Mouse (Mus musculus) cerebral cortex, adult 2 months (tissue): ENCODE data around the gene Trhr2.

Source experiments
- WGBS: fragments of 180-500 bp; shearing (Covaris S2); methylation state at CpG from one replicate; pipeline ENCODE4 v1.1.7; 2018; 5-methylcytosine and 5-hydroxymethylcytosine counted together

The Trhr2 gene

GRCm38 (mm10) chr8:122330446-122331133 is 30.0 kb downstream of the Trhr2 start:
- 72% methylated on average over 12 of the region's 12 CpGs for WGBS

- 85% methylated on average over 22 of the region's 22 CpGs for WGBS
Measured at GRCm38 (mm10) chr8:122329553-122330239, 30.9 kb downstream of the Trhr2 start.

GRCm38 (mm10) chr8:122329072-122329471 is 31.5 kb downstream of the Trhr2 start:
- 82% methylated on average over 8 of the region's 8 CpGs for WGBS

- 83% methylated on average over 14 of the region's 14 CpGs for WGBS
Measured at GRCm38 (mm10) chr8:122326114-122326542, 34.4 kb downstream of the Trhr2 start.

GRCm38 (mm10) chr8:122325196-122325595 is 35.4 kb downstream of the Trhr2 start:
- WGBS: 69% methylated on average over 2 of the region's 2 CpGs

GRCm38 (mm10) chr8:122323951-122324402 is 36.6 kb downstream of the Trhr2 start:
- WGBS: 17% methylated on average over 13 of the region's 13 CpGs

DNA sequence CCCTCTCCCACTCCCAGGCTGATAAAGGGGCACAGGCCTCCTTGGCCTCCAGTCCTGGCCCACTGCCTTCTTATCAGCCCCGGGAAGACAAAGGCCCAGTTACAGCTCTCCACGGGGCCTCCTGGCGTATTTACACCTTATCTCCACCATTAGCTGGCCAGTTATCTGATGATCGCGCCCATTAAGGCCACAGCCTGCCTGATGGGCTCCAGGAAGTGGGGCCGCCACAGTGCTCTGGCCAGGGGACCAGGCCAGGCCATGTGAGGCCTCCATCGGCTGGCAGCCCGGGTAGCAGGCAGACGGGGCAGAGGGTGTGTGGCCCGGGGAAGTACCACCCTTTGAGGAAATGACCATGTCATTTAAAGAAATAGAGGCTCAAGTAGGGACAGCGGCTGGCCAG is 37.8 kb downstream of the Trhr2 start:
- WGBS: 66% methylated on average over 11 of the region's 11 CpGs

GRCm38 (mm10) chr8:122322126-122322525 is 38.4 kb downstream of the Trhr2 start:
- 95% methylated on average over 7 of the region's 7 CpGs for WGBS

DNA sequence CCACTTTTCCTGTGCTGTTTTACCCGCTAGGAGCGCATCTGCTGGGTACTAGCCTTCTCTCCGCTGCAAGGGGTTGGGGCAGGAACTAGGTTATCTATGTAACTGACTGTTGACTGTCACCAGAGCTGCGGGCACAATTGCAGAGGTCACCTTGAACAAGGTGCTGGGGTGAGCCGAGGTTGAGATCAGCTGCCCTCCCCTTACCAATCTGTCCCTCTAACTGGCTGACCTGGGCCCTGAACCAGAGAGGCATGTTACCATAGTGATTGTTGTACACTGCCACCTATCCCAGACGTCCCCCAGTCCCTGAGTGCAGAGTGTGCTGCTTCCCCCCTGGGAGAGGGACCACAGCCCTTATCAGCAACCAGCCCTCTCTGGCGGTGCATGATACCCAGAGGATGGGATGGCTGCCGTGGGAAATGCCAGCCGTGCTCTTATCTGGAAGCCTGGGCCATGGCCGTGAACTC is 39.1 kb downstream of the Trhr2 start:
- 92% methylated on average over 10 of the region's 10 CpGs for WGBS

- 44% methylated on average over 3 of the region's 3 CpGs for WGBS
Measured at GRCm38 (mm10) chr8:122320541-122320940, 40.0 kb downstream of the Trhr2 start.

DNA sequence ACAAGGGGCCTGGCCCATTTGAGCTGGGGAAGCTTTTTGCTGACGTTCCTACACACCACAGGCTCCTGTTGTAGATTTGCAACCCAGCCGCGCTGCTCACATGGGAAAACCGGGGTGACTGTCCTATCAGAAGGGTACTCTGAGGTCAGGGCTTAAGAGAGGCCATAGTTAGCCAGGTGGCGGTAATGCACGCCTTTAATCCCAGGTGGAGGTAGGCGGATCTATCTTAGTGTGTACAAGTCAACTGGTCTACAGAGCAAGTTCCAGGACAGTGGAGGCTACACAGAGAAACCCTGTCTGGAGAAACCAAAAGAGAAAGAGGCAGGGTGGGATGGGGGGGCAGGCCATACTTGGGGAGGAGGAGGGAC is 40.9 kb downstream of the Trhr2 start:
- 84% methylated on average over 7 of the region's 7 CpGs for WGBS

- WGBS: 92% methylated on average over 11 of the region's 11 CpGs
Measured at GRCm38 (mm10) chr8:122319045-122319707, 41.4 kb downstream of the Trhr2 start.

GRCm38 (mm10) chr8:122317918-122318475 is 42.5 kb downstream of the Trhr2 start:
- 69% methylated on average over 8 of the region's 8 CpGs for WGBS

- 77% methylated on average over 2 of the region's 2 CpGs for WGBS
Measured at GRCm38 (mm10) chr8:122316402-122316801, 44.1 kb downstream of the Trhr2 start.

DNA sequence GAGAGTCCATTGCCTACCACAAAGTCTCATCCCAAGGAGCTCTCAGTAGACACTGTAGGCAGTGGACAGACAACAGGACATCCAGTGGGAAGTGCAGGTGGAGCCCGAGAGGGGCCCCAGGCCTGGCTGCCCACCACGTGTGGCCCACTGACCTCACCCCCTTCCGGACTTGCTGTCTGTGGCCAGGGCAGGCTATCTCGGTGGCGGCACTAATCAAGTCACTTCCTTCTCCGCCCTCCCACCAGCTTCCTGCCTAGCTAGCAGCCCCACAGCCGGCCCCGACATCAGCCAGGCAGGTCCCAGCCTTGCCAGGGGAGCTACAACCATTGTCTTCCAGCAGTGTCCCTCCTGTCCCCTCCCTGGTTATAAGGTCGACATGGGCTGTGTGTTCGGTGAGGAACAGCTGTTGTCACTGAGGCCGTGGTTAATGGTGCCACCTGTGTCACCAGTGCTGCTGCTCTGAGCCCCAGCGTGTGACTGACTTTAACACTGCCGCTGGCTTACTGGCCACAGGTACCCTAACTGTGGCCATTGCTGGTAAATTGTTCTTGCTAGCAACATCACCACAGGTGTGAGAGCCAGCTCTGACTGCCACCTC is 45.5 kb downstream of the Trhr2 start:
- WGBS: 74% methylated on average over 13 of the region's 13 CpGs

GRCm38 (mm10) chr8:122313310-122313709 is 47.2 kb downstream of the Trhr2 start:
- WGBS: 91% methylated on average over 12 of the region's 12 CpGs

- WGBS: 84% methylated on average over 2 of the region's 2 CpGs
Measured at GRCm38 (mm10) chr8:122312553-122312952, 48.0 kb downstream of the Trhr2 start.

GRCm38 (mm10) chr8:122311115-122311514 is 49.4 kb downstream of the Trhr2 start:
- WGBS: 98% methylated on average over 2 of the region's 2 CpGs

GRCm38 (mm10) chr8:122309272-122309671 is 51.3 kb downstream of the Trhr2 start:
- WGBS: 86% methylated on average over 12 of the region's 12 CpGs

DNA sequence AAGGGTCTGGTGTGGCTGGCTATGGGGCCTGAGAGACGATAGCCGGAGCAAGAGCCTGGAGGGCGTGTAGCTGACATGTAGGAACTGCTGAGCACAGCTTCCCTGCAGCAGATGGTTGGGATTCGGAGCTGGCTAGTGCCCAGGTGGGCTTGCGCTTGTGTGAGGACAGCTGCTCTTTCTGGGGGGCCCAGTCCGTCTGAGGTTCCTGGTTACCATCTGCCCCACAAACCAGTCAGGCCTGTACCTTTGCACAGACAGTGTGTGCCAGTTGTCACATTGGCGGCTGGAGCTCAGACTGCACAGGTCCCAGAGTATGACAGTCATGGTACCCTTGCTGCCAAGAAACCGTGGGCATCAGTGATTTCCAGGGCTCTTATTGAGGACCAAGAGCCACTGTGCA is 52.7 kb downstream of the Trhr2 start:
- WGBS: 80% methylated on average over 8 of the region's 8 CpGs
